Mouse (Mus musculus) spleen, postnatal 14 days (tissue): ENCODE data around the gene Mto1.
"Not testable (repeated sequence)": the region's sequence is repeated elsewhere in the genome, so short reads cannot be mapped to it uniquely, and the experiment has no call there.

Experiments used
- DNase-seq, 2 experiments: peaks; one replicate each; pipeline ENCODE4 v3.0.0; 2021 to 2022; ENCODE audit warnings: low spot score in 2 of 2

The Mto1 gene

DNA sequence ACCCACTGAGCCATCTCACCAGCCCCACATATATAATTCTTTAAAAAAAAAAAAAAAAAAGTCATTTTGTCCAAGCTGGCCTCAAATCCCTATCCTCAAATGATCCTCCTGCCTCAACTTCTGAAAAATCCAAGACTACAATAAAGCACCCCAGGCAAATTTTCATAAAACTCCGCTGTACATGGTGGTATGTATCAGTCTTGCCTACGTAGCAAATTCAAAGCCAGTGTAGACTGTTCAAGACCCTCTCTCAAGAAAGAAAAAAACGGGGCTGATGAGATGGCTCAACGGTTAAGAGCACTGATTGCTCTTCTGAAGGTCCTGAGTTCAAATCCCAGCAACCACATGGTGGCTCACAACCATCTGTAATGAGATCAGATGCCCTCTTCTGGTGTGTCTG, 27.9 kb downstream of the Mto1 start:
- no peak for DNase-seq

DNA sequence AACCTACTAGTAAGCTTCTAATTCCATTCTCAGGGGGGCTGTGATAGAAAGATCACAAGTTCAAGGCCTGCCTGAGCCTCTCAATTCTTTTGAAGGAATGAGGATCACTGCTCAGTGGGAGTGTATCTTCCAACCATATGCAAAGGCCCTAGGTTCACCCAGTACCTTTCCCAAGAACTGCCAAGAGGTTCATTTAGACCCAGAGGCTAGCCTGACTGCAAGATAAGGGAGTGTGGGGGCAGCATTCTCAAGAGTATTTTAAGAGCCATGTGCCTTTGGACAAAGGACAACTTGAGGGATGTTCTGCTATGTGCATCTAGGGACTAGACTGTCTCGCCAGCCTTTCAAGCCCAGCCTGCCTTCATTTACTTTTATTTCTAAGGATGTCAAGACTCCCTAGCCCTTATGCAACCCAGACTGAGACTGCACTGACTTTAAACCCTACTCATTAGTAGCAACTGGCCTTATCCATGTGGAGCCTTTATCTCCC, 28.6 kb downstream of the Mto1 start:
- no peak for DNase-seq

DNA sequence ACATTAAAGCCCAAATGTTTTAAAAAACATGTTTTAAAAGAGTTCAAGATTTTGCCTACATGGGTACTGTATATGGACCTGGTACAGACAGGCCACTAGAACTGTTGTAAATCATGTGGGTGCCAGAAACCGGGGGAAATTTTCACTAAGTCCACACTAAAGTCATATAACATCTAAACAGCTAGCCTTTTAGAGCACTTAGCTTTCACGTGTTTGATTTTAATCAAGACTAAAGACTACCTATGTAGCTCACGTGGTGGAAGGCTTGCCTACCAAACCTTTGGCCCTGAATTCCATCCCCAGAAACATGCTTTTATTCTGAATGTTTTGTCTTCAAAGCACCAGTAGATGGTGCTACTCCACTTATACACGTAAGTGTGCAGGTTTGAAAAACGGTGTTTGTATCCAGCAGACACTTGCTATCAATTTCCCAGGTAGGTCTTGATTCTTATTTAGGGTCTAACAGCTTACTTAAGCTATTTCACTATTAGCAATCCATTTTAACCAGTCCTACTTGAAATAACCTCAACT, 29.1 kb downstream of the Mto1 start:
- no peak for DNase-seq

DNA sequence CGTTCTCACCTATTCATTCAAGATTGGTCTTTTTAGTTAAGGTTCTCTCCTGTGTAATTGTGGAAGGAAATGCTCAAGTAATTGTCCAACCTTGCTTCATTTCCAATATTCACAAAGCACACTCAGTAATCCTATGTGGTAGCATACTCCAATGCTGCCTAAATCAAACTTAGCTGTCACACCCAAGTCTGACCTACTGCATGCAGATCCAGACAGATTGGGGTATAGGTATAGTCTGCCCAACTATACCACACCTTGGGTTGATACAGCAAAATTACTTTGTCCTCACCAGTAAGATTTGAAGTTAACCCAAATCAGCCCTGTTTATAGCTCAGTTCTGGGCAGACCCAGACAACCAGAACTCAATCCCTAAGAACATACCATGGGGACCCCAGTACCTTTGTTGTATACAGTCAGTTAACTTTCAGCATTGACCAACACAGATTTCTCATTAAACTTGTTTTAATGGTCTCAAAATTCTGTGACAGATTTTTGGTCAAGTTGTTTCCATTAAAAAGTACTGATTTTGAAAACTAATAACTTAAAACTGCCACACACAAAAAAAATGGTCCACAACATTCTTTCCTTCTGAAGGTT, 30.1 kb downstream of the Mto1 start:
- not testable (repeated sequence) for DNase-seq

DNA sequence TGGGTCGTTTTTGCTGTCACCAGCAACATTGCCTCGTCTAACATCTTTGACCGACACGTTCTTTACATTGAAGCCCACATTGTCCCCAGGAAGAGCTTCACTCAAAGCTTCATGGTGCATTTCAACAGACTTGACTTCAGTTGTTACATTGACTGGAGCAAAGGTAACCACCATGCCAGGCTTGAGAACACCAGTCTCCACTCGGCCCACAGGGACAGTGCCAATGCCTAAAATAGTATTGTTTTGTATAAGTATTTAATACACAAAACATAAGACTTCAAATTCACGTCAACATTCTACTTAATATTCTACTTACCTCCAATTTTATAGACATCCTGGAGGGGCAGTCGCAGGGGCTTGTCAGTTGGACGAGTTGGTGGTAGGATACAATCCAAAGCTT, 31.3 kb downstream of the Mto1 start:
- not testable (repeated sequence) for DNase-seq

DNA sequence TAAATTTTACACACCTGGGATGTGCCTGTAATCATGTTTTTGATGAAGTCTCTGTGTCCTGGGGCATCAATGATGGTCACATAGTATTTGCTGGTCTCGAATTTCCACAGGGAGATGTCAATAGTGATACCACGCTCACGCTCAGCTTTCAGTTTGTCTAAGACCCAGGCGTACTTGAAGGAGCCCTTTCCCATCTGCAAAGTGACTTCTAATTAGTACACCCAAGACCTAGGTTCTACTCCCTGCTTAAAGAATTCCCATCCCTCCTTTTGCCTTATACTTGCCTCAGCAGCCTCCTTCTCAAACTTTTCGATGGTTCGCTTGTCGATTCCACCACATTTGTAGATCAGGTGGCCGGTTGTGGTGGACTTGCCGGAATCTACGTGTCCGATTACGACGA, 32.2 kb downstream of the Mto1 start:
- not testable (repeated sequence) for DNase-seq

DNA sequence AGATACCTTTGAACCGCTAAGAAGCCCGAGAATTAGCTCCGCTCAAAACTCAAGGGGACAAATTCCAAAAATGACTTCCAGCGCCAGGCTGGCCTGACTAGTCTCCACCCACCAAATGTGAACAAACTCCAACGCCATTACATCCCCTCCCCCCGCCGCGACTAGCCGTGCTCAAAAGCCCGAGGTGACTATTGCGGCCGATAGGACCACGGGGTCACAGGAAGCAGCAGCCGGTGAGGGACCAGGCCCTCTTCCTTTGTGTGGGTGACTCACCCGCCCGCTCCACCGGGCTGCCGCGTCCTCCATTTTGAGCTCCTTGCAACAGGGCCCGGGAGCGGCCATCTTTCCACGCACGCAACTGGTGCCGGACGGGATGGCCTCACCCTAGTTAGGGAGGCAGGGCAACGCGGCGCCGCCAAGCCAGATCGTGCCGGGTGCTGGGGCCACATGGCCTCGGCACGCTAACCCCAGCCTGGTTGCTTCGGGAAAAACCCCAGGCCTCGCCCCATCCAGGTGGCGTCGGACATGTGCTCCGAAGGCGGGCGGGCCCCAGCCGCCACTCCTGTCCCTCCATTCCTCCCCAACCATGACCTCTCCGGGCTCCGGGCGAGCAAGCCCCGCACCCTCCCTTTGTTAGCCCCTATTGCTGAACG, 32.8 kb downstream of the Mto1 start:
- peak; percentile 54 to 73 for DNase-seq

DNA sequence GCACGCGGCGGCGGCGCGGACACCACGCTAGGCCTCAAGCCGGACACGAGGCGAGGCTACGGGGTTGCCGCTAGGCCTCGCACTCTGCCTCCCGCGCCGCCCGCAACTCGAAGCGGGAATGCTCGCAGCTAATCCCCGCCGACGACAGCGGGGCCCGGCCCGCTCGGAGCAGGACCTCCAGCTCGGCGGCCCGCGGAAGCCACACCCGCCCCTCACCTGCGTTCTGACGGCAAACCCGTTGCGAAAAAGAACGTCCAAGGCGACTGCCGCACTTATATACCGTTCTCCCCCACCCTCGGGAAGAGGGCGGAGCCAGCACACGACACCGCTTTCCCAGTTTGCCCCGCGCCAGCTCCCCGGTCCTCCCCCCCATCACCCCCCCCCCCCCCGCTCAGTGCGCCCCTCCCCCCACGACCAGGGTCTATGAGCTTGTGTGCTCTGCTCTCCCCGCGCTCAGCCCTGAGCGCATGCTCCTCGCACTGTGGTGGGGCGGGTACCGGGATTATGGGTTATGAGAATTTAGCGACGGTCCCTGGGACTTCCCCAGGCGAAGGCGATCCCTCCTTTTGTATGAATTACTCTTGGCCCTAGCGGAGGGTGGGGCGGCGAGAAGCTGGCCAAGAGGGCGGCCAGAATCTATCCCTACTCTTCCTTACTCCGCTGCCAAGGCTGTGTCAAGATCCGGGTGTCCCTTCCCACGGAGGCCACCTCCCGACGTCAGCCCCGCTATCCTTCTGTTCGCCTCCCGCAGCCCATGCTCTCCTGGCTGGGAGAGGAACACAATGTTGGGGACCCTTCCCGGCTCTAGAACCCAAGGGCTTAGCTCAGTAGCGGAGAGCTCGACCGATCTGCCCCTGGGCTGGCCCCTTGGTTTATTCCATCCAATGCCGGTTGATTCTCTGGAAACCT, 33.7 kb downstream of the Mto1 start:
- peak; percentile 88 to 90 for DNase-seq

DNA sequence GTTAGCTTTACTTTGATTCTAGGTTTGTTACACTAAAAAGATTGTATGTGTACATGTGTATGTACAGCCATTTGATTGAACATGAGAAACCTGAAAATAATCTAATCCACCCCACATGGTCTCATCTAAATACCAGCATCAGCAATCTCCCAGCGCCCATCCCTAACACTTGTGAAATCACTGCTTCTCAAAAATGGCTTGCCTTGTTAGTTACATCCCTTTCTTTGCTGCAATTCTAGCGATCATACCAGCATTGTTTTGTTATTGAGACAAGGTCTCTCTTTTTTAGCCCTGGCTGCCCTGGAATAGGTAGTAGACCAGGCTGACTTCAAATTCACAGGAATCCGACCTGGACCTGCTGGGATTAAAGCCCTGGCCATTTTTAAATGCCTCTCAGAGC, 34.4 kb downstream of the Mto1 start:
- no peak for DNase-seq

DNA sequence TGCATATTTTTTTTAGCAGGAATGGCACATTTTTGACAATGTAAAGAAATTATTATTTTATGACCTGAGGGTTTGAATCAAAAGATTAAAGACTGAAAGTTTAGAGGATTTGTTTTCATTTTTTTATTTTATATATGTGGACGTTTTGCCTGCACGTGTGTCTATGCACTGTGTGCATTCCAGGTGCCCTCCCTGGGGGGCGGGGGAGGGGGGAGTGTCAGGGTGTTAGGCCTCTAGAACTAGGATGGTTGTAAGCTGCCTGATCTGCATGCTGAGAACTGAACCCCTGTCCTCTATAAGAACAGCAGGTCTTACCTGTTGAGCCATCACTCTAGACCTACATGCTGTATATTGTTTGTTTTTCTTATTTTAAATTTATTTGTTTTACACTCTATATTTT, 36.7 kb downstream of the Mto1 start:
- no peak for DNase-seq

DNA sequence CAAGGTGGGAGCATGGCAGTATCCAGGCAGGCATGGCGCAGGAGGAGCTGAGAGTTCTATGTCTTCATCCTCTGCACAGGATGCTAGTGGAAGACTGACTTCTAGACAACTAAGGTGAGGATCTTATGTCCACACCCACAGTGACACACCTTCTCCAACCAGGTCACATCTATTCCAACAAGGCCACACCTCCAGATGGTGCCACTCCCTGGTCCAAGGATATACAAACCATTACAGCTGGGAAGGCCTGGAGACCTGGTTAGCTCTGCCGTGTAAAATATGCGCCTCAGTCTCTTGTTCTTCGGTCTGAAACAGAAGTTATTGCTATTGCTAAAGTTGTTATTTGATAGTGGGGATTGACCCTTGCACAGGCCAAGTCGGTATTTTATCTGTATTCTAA, 40.0 kb downstream of the Mto1 start:
- not testable (repeated sequence) for DNase-seq

DNA sequence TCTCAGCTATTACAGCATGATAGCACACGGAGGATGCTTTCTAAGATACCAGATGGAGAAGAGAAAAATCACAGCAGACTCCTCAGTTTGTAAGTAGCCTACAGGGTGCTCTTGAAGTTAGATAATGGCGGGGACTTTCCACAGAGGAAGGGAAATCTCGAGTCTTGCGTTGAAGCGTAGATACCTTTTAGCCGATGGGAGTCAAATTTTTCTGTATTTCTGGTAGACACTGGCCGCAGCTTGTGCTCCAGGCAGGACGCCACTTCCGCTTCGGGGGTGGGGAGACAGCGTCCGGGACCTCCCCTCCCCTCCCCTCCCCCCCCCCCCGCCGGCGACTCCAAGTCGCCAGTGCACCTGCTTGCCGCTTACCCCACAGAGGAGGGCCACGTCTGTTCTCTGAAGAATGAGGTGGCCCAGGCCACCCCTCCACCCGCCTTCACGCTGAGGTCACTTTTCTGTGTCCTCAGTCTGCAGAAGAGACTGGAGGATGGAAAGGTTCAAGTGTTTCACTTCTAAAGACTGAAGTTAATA, 40.9 kb downstream of the Mto1 start, which contains the start of gene Eef1a1:
Gene Eef1a1, minus strand, starts transcription at position 262 of the 531 bp plus-strand sequence.
- DNase-seq, result peak; percentile 10 to 47

DNA sequence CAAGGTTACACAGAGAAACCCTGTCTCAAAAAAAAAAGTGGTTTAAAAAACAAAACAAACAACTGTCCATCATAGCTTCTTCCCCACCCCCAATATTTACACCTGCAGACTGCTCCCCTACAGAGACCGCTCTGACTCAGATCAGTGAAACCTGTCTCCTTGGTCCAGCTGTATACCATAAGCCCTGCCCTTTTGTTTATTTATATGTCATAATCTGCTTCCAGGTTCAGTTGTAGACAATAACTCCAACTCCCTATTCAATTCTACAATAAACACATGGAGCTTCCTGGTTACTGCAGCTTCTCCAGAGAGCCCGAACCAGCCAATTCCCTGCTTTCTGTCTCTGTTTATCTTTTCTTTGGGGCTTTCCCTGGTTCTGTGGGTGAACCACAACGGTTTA, 43.2 kb downstream of the Mto1 start:
- DNase-seq, result no peak

DNA sequence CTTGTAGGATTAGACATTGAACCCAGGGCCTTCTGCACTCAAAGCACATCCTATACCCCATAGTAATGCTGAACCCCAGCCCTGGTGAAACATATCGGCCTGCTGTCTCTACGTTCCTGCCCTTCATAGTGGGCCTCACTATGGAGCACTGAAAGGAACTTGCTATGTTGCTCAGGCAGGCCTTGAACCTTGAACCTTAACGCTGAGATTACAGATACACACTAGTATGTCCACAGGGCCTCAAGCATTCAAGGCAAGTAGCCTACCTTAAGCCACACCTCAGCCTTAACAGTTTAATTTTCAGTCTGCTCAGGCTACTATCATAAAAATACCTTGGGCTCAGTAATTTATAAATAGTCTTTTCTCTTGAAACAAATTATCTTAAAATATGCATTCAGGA, 44.2 kb downstream of the Mto1 start:
- no peak for DNase-seq

DNA sequence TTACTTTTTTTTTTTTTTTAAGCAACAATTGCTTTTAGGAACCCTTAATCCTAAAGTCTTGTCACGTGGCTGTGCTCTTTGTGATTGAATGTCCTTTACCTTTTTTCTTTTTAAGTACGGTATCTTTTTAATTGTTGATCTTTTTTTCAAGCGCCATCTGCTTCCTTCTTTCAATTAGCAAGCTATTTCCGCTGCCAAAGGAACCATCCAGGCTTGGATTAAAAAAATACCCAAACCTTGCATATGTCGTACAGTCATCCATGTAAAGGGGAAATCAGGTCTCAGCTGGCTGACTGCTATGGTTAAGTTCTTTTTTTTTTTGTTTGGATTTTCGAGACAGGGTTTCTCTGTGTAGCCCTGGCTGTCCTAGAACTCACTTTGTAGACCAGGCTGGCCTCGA, 45.2 kb downstream of the Mto1 start:
- no peak for DNase-seq

DNA sequence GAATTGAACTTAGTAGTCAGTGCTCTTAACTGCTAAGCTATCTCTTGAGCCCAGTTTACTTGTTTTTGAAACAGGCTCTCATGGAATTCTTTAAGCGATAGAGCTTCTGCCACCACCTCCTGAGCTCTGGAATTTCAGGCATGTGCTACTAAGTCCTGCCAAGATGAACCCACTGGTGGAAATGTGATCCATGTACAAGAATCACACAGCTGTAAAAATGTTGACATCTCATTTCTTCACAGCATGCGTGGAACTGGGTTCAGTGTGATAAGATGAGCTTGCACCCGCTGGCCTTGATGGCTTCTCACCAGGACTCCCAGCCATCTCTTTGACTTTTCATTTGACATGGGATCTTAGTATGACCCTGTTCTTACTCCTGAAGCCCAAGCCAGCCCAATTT, 52.4 kb downstream of the Mto1 start:
- DNase-seq, result no peak

DNA sequence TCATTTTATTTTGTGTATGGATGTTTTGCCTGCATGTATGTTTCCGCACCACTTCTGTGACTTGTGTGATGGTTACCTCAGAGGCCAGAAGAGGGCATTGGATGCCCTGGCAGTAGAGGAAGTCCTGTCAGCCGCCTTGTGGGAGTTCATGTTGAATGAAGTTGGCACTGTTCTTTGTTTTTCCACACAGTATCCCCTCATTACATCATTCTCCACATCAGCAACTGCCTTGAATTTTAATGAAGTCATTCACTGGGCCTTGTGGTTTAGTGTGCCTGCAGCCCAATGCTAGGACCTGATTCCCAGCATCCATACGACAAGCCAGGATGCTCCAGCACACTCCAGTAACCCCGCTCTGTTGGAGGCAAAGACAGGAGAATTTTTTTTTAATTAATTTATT, 53.3 kb downstream of the Mto1 start:
- no peak for DNase-seq

DNA sequence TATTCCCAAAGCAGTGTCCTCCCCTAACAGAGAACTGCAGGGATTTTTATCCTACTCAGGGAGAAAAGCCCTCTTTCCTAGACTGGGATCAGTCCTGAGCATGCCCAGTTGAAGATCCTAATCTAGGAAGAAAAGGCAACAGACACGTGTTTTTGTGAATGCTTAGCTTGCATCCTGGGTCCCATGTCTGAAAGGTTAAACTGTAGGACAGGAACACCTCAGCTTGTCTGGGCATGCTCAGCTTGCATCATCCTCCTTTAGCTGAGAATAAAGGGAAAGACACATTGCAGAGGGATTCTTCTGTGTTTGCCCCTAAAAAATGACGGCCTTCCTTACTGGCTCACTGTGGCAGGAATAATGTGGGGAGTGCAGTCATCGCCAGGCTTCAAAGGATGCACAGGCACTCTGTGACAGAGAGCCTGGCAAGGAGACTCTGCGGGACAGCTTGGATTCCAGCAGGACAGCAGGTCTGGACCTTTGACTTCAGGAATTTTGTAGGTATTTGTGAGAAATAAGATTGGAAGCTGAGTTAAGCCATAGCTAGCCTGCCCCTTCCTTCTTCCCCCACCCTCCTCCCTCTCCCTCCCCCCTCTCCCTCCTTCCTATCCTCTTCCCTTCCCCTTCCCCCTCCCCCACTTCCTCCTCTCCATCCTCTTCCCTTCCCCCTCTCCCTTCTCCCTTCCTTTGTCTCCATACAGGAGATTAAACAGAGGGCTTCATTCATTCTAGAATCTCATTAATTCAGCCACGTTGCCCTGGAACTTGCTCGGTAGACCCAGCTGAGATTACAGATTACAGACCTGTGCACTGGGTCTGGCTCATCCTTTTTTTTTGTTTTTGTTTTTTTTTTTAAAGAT, 55.4 kb downstream of the Mto1 start:
- DNase-seq, result no peak

DNA sequence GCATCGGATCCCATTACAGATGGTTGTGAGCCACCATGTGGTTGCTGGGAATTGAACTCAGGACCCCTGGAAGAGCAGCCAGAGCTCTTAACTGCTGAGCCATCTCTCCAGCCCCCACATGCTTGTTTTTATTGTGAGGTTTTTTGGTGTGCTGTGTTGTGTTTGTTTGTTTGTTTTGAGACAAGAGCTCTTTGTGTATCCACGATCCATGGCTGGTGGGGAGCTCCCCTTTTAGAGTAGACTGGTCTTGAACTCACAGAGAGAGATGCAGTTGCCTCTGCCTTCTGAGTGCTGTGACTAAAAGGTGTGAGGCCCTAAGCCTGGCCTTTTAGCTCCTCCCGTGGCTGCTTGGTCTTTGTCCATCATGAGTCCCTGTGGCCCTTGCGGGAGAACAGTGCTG, 56.1 kb downstream of the Mto1 start:
- no peak for DNase-seq

DNA sequence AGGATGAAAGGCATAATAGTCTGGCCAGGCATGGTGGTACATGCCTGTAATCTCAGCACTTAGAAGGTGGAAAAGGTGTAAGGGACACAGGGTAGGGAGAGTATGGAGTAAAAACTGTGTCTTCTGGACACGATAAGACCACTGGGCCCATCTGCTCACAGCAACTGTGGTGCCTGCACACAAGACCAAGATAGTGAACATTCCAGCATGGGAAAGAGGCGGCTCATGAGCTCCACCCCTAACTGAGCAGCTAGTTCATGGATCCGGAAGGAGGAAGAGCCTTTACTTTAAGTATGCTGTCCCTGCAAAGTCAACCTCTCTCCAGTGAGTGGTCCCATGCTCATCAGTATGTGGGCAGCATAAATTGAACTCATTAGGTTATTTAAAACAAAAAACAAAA, 56.7 kb downstream of the Mto1 start:
- no peak for DNase-seq

DNA sequence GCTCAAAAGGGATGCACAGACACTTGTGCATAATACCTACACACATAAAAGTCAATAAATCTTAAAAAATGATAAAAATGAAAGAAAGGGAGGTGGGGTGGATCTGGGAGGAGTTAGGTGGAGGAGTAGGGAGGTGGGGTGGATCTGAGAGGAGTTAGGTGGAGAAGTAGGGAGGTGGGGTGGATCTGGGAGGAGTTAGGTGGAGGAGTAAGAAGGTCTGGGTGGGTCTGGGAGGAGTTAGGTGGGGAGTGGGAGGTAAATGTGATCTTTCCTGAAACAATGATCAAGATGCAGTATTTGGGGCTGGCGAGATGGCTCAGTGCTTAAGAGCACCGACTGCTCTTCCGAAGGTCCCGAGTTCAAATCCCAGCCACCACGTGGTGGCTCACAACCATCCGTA, 57.2 kb downstream of the Mto1 start:
- DNase-seq, result no peak
